Mouse (Mus musculus) spleen, postnatal 10 days (tissue): ENCODE measurements around the gene Gm12258.
A peak's percentile ranks its signal among the peaks of the same experiment; 100 is the strongest.

Experiments
- DNase-seq, 2 experiments: peaks; one replicate each; pipeline ENCODE4 v3.0.0; 2021 to 2022; ENCODE audit warnings: low spot score in 2 of 2

Gm12258 gene

DNA sequence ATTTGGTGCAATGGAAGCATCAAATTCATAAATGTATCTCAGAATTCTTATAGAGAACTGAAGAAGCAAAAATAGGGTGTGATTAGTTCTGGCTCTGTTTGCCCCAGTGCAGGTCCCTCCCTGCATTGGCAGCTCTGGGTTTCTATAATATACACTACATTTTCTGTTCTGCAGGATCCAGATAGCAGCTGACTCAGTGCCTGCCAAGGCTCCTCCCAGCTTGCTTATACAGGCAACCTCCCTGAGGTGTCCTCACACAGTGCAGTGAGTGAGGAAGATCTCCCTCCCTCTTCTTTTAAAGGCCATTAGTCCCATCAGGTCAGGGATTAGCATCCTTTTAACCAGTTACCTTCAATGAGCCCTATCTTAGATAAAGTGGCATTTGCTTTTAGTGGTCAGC, 54.1 kb downstream of the Gm12258 start:
- peak in 1 of 2 experiments; percentile 61 for DNase-seq

DNA sequence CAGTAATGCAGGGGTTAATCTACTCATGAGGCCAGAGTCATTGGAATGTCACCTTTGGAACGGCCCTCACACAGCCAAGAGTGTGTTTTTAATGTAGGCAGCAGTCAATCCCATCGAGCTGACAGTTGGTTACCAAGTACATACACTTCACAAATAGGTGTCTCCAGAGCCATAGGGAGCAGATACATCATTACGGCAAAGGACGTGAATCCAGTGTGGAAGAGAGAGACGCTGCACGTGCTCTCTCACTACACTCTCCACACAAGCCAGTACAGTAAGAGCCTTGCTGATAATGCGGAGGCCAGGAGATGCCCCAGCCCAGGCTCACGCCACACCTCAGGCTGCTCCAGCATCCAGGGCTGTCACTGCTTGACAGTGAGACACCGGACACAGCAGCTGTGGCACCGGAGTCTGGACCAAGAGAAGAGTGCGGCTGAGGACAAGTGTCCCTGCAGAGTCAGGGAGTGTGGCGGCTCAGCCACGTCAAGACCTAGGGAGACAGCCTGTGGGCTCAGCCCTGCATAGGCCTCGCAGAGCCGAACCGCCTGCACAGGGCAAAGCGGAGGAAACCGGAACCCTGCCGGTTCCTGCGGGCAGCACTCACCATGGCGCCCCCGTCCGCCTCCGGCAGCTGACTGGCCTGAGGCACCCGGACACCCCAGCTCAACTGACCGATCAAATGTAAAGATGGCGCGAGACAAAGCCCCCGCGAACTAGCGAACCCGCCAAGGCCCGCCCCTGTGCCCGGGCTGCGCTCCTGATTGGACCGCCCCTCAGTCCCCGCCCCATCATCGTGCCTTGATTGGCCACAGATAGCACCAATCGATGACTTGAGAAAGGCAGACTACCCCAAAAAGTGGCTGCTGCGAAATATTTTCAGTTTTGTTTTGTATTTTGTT, 56.8 kb downstream of the Gm12258 start, which contains the start of gene Zfp39:
Gene Zfp39, minus strand, starts transcription at position 715 of the 899 bp plus-strand sequence.
- peak; percentile 97 to 99 for DNase-seq

DNA sequence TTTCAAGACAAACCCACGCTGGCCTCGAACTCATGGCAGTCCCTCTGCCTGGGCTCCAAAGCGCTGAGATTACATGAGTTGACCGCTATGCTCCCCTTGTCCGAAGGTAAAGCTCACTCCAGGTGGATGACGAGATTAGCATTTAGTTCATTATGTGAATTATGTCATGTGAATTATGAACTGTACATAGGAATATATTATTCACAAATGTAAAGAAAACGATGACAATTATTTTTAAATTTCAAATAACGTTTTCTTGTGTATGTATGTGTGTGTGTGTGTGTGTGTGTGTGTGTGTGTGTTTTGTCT, 57.4 kb downstream of the Gm12258 start:
- DNase-seq, result no peak

DNA sequence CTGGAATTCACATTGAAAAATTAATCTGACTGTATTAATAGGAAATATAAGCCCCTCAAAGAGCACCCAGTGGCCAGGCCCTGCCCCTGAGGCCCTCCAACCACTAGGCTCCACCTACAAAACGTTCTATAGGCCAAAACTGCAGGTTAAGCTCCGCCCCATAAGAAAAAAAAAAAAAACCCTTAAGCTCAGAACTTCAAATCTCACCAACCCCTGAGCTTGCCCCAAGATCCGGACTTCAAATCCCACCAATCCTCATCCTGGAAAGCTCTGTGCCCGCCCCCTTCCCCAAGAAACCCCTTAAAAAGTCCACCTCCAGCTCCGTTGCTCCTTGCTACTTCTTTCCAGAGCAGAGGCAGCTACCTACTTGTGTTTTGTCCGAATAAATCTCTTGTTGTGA, 57.9 kb downstream of the Gm12258 start:
- peak in 1 of 2 experiments; percentile 43 for DNase-seq
